Mouse (Mus musculus) CD4-positive, CD25-positive, alpha-beta regulatory T cell, adult 4 months (primary cell): ENCODE results near the gene Aqr. TPM values are rescaled to one million over a fixed set of nuclear protein-coding genes. Genes with fewer than 3 reads are reported as not detected.
"Not testable (repeated sequence)": the region's sequence is repeated elsewhere in the genome, so short reads cannot be mapped to it uniquely, and the experiment has no call there.

Experiments
- ATAC-seq: one replicate; pipeline ENCODE4 v1.8.0; 2017
- polyA plus RNA-seq, 2 experiments: library from polyadenylated mRNA; unstranded; fragments of 100-300 nt; shearing (Covaris generic); gene quantifications; one replicate each; pipeline ENCODE4 v1.2.1; 2017

The Aqr gene
- 10 to 100 TPM; 47.2 to 65.1 TPM for polyA plus RNA-seq

DNA sequence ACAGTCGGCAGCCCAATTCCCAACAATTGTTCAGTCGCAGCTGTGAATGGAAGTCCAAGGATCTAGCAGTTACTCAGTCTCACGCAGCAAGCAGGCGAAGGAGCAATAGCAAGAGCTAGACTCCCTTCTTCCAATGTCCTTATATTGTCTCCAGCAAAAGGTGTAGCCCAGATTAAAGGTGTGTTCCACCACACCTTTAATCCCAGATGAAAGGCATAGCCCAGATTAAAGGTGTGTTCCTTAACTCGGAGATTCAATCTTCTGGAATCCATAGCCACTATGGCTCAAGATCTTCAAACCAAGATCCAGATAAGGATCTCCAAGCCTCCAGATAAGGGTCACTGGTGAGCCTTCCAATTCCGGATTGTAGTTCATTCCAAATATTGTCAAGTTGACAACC, at the start of gene Aqr:
Aqr (minus strand) TSS at position 101 of the 400 bp plus-strand sequence.
- not testable (repeated sequence) for ATAC-seq

DNA sequence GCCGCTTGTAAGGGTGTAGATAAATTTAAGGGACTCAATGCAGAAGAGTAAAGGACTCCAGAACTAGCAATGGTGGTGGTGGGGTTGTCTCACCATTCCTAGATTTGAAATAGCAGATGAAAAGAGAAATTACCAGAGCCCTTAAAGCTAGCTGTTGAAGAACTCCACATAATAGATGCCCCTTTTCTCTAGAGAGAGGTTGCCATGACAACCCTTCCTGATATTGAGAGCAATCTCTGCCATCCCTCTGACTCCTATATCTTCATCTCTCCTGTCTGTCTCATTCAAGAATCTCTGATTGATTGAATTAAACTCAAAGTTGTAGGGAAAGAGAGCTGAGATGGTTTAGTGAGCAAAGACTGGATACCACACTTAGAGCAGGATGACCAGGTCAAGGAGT, 49.7 kb upstream of the Aqr start:
- no peak for ATAC-seq

DNA sequence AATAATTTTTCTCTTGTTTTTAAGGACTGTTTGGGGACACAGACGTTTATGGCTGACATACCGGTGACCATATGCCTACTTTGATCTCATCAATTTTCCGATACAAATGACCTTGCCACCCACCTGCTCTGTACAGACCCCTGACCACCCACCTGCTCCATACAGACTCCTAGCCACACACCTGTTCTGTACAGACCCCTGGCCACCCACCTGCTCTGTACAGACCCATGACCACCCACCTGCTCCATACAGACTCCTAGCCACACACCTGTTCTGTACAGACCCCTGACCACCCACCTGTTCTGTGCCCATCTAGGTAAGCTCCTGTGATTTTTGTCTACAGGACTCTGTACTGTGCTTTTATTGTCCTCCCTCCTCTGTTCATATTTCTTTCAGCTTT, 48.8 kb upstream of the Aqr start:
- no peak for ATAC-seq

DNA sequence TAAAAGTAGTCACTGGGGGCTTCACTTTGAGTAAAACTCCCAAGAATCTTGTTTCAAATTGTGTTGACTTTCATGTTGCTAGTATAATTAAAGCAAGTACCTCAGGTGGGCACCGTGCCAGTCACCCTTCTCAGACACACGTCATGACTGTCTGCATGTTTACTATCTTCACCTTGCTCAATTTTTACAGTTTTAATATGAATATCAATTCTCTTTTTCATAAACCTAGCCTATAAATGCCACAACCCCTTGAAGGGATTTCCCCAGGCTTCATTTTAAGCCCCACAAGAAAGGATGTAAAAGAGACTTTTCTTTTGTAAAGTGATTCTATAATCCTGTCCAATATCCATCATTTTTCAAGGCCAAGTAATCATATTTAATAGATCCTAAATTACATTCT, 44.4 kb upstream of the Aqr start:
- ATAC-seq: peak; percentile 86

DNA sequence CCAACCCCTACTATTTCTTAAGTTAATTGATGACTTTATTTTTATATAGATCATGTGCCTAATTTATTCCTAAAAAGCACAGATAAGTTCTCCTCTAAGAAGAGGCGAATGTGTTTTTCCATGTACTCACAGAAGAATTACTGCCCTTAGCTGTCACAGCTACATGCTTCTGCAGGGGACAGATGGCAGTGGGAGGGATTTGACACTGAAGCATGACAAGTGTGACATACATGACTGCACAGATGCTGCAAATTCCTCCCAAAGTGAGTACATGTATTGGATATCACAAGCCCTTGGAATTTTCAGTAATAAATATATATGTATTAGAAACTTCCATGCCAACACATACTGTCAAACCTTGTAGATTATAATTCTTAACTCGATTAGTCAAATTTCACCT, 41.8 kb upstream of the Aqr start:
- no peak for ATAC-seq

DNA sequence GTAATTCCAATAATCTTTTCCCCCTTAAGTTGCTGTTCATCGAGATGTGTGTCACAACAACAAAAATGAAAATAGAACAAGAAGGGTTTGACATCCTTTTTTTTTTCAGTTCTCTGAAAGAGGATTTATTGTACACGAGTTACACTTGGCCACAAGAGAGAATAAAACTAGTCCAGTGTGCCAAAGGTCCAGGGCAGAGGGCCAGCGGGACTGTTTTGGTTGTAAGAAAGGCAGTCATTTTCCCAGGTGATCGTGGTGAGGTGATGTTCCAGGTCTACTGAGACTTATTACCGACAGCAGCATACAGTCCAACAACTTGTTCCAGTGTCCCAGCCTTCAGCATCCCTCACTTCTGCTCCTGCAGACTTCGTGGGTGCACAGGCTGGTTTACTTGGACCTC, 18.2 kb upstream of the Aqr start:
- no peak for ATAC-seq

DNA sequence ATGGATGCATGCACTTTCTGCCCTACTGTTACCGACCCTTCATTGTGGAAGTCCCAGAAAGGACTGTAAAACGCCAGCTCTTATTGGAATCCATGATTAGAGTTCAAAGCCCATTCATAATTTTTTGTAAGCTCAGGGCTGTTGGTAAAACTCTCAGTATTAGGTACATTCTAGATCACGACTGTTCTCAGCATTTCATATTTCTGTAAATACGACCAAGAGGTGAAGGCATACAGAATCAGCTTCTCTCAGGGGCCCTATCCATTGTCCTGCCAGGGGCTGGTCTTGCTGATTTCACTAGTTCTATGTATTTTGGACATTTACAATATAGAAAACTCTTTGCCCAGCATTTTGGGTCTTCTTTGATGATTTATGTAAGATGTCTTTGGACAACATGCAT, 14.8 kb upstream of the Aqr start:
- no peak for ATAC-seq

DNA sequence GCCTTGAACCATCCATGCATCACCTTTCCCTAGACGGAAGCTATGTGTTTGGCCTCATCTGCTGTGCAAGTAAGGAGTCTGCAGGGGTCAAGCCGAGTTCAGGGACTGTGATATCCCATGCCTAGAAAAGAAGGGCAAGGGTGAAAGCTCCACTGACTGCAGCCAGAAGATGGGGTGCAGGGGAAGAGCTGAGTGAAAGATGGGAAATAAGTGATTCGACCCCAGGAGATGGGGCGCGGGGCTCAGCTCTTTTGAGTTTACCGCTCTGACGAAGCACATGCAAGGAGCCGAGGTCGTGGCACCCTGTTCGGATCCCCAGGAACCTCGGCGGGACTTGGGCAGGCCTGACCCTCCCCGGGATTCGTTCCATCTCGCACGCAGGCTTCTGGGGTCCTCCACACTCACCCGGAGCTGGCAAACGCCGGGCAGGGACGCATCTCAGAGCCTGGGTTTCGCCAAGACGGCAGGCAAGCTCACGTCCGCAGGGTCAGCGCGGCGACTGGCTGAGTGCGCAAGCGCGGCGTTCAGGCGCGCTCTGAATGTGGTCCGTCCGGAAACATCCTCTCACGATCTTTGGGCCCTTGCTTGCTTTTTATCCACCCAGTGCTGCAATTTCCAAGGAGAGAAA, 14.2 kb upstream of the Aqr start, which contains the start of gene Zfp770:
Zfp770 (minus strand) TSS at position 538 of the 628 bp plus-strand sequence.
- peak; percentile 90 for ATAC-seq

DNA sequence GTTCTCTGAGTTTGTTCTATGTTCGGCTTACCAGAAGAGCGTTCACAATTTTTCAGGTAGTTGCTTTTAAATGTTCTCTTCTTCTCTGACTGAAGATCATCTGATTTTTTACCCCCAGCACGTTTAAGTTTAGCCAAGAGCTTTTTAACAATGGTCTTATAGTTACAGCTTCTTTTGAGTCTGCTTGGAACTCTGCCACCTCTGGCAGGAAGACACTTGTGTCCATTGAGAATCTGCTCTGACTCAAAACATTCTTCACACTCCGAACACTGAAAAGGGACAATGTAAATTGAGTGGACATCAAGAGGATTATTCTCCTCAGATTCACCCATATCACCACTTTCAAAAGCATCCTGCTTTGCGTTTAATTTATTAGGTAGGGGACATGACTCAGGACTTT, 9.6 kb upstream of the Aqr start:
- no peak for ATAC-seq

DNA sequence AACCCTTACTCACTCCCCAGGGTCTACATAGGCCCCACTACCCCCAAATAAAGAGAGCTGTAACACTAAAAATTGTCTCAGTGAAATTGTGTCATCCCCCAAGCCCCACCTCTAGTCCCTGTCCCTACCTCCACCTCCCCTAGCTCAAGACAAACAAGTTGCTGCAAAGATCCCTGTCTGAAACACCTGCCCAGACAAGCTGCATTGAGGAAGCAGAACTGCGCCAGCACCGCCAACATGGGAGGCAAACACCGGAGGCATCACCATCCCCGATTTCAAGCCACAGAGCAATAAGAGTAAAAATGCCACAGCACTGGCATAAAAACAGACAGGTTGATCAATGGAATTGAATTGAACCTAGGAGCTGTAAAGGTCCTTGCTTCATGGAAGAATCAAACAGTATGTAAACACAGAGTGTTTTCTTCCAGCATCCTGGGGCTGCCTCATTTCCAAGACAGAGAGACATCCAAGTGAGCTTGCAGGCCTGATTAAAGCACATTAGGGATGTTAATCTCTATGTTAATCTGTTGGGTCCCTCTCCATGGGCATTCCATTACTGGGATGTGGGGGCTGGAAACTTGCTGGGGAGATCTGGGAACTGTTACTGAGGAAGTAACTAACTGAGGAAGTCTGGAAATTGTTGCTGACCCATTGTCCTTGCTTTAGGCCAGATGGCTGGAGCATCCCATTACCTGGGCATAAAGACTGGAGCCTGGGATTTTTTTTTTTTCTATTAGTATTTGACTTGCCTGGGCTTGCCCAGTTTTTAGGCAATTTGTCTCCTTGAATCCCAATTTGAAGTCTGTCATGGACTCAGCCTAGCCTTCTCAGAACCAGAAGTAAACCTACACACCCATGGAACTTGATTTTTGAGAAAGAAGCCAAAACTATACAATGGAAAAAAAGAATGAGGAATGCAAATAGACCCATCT, 8.8 kb downstream of the Aqr start:
- no peak for ATAC-seq

DNA sequence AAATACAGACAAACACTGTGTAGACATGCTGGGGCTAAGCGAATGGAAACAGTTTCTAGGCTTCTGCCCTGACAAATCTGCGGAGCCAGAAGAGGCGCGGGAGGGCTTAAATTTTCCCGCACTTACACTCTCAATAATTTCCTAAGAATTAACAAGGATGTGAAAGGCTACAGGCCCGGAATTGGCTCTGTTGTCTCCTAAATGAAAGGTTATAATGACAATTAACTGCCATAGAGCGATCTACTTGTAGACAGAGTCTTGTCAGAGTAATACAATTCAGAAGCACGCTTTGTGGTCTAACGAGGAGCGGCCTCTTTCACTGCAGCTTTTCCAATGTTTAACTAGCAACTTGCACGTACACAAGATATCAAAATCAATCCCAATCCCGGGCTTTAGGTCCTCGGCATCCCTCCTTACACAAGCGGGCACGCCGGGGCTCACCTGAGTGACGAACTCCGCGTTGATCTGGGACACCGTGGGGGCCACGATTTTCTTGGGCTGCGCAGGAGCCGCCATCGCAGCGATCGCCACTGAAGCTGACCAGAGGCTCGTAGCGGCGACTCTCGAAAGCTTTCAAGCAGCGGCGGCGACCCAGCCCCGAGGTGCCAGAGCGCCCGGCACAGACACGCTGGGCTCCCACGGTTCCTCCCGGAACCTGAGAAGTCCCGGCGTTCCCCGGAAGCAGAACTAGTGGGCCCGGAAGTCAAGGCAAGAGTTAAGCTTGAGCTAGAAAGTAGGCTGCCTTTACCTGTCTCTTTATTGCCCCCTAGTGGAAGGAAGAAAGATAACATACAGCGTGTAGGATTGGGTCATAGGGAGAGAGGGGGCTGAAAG, 12.0 kb downstream of the Aqr start:
- ATAC-seq: peak; percentile 98

DNA sequence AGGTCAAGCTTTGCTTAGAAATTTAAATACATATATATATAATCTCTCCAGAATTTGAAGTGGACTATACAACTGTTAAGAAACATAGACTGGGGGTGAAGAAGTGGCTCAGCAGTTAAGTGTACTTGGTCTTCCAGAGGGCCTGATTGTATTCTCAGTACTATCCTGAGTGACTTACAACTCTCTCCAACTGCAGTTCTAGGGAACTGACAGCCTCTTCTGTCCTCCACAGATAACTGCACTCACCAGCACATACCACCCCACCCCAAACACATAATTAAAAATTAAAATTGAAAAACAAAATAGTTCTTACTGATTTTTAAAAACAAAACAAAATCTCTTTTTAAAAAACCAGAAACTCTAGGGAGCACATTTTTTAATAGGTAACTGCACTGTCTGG, 13.6 kb downstream of the Aqr start:
- ATAC-seq: no peak

DNA sequence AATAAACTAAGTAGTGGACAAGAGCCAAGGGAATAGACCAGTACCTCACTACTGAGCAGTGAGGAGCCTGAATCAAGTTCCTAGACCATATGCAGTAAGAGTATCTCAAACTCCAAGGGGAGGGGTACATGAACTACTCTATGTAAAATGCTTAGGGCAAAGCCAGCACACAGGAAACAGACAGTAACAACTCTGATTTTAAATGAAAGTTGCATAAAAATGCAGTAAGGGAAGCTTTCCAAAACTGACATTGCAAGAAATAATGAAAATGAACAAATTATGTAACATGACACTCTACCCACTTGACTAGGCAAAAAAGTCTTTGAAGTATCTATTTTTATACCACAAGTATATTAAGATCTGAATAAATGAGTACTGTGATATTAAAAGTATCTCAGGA, 19.0 kb downstream of the Aqr start:
- ATAC-seq: no peak

DNA sequence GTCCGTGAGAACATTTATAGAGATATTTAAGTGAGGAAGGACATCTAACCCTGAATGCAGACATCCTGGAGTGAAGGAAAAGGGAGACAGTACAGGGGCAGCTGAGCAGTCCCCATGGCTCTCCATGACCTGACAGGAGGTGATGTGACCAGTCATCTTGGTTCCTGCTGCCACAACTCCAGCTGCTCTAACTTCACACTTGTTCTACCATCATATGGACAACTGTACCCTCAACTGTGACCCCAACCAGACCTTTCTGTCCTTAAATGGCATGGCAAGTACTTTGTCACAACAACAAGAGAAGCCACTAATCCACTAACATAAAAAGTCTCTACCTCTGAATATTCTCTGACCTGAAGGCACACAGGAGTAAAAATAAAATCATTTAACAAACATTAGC, 24.8 kb downstream of the Aqr start:
- no peak for ATAC-seq

DNA sequence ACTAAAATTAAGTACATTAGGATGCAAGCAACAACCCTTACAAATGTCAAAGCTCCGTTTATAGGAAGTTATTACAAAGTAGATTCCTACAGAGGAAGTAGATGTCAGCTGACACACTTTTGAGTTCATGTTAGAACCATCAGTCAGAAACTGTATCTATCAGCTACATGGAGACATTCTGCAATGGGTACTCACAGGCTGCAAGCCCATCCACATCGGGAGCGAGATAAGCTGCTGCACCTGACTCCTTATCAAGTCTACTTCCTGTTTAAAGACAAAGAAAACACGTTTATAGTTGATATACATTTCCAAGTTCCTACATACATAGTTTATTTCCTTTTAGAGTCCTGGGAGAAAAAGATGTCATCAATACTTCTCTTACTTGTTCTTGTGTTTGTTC, 29.5 kb downstream of the Aqr start:
- ATAC-seq: no peak

DNA sequence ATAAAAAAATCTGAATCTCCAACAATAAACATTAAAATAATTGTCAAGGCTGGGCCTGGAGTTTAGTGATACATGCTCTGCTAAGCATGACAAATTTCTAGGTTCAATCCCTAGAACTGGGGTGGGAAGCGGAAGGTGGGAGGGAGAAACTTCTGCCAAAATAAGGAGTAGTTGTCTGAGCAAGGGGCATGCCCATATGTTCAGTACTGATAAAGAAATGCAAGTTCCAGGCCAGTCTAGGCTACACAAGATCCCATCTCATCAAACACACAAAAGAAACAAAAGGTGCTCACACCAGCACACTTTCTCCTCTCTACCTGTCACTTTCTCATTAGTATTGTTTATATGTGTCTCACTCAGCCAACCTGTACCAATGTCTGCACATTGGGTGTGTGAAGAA, 30.2 kb downstream of the Aqr start:
- no peak for ATAC-seq

DNA sequence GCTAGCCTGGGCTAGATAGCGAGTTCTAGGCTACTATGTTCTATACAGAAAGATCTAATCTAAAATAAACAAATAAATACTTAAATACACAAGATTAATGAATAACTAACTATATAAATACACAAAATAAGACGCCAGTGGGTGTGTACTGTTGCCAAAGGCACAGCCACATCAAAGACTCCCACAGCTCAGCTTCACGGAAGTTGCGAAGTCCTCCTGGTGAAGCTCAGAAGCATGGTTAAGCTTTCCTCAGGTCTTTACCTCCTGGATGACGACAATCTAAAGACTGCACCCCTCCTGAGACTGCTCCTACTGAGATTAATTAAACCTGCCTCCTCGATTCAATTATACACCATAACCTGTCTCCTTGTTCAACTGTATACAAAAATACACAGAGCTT, 33.6 kb downstream of the Aqr start:
- ATAC-seq: peak; percentile 68

DNA sequence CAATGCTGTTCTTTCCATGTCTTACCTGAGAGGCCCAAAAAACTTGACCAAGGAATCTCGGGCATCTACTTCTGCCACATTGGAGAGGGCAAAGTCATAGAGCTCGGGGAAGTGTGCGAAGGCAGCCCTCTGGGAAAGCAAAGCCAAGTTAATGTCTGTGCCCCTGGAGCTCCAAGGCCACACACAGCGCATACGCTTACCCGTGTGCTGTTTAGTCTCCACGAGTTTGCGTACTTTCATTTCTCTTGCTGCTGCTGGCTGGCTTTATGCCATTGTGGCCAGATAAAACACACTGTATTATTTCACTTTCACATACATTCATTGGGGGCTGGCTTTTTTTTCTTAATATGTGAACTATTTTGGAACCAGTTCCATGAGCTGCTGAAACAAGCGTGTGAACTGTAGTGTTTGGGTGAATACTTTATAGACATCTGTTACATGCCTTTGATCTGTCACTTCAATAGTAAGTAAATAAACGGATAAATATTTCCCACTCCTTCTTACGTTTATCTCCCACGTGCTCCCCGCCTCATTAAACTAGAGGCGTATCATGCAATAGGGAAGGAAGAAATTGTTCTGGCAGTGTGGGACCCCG, 39.9 kb downstream of the Aqr start:
- ATAC-seq: no peak

DNA sequence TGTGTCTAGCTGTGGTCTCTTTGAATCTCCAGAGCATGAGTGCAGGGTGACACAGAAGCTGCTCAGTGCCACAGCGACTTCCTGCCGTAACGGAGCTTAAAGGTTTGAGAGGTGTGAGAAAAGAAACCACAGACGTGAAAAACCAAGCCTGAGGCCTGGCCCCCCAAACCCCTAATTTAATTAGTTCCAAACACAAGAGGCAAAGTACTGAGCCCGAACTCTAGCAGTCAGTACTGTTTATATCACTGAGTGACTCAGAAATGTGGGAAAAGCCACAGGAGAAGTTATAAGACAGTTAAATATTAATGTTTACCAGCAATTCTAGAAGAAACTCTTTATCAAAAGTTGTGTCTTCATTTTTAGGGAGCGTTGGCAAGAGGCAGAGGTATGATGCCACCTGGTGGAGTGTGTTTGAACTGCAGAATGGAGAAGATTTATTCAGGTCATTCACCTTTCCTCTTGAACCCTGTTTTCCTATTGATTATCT, 41.5 kb downstream of the Aqr start:
- peak; percentile 95 for ATAC-seq

DNA sequence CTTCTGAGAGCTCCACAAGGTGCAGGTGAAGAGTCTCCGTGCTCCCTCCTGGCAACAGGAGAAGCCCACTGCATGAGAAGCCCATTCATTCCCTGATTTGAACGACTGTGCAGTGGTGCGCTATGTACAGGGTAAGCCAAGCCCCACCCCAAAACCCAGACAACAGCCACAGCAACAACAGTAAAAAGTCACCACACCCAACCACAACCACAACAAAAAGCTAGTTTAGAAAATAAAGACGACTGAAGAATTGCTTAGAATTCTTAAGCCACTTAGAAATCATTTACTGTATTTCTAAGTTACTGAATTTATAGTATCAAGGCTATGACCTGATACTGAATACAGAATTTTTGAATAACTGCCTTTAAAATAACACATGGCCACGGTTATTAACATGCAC, 41.9 kb downstream of the Aqr start:
- ATAC-seq: peak; percentile 74

DNA sequence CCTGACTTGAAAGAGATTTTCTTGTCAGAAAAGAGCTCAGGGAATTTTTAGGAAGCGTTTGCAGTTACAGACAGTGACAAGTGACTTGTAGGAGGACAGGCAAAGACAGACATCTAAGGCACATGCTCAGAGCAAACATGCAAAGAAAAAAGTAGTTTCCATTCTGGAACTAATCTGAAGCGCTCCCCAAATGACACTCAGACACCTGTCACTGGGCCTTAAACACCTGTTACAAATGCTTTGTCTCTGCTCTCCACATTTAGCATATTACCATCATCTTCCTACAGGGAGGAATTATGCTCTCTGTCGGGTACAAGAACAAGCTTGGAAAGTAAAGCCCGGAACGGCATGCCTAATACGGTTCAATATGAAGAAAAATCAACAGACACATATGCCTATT, 43.0 kb downstream of the Aqr start:
- ATAC-seq: no peak

DNA sequence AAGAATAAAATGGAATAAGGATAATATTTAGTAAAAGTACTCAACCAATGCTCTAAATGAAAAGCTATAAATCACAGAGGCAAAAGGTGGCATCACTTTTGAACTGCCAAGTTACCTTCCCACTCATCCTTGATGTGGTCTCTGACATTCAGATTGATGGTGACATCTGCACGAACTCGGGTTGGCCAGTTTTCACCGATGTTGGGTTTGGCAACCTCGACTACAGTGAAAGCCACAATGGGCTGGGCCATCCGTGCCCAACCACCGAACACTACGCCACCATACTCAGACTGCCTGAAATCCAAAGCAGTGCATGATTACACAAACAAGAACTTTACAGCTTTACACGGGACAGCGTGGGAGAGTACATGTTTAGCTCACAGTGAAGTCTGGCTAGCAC, 50.1 kb downstream of the Aqr start:
- no peak for ATAC-seq

DNA sequence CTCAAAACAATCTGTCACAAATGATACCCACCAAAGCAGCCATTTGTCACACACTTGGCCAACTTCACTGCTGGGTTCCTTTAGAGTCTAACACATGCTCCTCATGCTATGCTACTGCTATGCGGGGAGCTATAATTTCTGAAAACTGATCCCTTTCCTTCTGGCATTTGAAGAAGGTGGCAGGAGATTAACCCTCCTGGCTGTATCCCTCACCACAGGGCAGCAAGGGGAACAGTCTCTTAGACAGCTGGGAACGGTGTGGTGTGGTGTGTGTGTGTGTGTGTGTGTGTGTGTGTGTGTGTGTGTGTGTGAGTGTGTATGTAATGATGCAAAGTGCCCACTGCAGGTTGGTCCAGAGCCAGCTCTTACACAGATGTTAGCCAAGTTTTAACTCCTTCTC, 51.0 kb downstream of the Aqr start:
- no peak for ATAC-seq
